Mouse (Mus musculus) adrenal gland, adult 2 months (tissue): Measurements from ENCODE around the gene Ncbp3. TPM values are rescaled to one million over a fixed set of nuclear protein-coding genes. Genes with fewer than 3 reads are reported as not detected.

Experiments used
- DNase-seq: peaks from one replicate; pipeline ENCODE4 v3.0.0; 2021
- polyA plus RNA-seq: library from polyadenylated mRNA; depleted of rRNA; stranded (reverse); fragments of >200 nt; gene quantifications from 2 replicates; pipeline ENCODE4 v1.2.3, GENCODE M21; 2012; rRNA removed
- total RNA-seq, 2 experiments: library from RNA; stranded (reverse); gene quantifications; 2 replicates each; pipeline ENCODE4 v1.2.3; 2021

Gene Ncbp3
- total and polyA plus RNA-seq, 3 experiments, result 1.7 to 9.5 (median 9.4) TPM

- no peak for DNase-seq
Observed at GRCm38 (mm10) chr11:73137116-73137515, 89.5 kb downstream of the Ncbp3 start.

DNA sequence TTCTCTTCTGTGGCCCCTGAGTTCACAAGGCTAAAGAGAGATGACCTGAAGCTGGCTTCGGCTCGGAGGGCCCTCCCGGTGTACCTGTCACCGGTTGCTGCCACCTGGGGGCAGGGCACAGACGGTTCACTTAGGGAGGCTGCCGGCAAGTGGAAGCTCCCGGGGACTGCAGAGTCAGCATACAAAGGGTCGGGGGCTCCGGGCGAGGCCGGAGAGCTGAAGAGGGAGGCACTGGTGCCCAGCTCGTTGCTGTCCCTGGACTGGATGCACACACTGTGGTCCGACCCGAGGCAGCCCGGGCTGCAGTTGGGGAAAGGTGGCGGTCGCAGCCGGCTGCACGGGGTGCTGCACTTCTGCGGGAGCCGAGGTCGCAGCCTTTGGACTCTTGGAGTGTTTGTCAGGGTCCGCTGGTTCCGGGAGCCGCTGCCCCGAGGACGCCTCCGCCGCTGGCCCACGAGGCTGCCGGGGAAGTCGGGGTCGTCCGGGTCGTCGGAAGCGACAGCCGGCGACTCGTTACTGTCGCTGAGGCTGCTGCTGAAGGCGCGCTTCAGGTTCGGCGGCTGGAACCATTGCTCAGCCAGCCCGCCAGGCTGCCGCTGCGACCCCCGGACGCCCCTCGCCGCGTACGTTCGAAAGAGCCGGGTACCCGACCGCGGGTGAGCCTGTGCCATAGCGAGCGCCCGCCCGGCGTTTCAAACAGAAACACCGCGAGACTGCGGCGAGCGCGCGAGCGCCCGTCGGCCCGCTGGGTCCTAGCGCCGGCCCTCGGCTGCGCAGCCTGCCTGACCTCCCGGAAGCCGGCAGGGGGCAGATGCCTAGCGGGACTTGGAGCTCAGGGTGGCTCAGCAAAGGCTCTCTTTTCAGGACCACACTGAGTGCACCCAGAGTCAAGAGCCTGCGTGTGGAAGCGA is 90.3 kb downstream of the Ncbp3 start, which contains the start of gene Haspin:
Gene Haspin, minus strand, starts transcription at position 704 of the 911 bp plus-strand sequence.
- peak; percentile 94 for DNase-seq

Other genes with a start within 250 kb of the Ncbp3 start
- gene Atp2a3, start 86.6 kb upstream of the Ncbp3 start, total RNA-seq, result 10 to 100 TPM in 1 of 2 experiments, 1 to 10 TPM in 1; 7.2 to 11.6 TPM
- gene Atp2a3, start 86.6 kb upstream of the Ncbp3 start, polyA plus RNA-seq, result 11.3 and 11.9 TPM in 2 replicates
- under 1 TPM; 0.40 to 0.55 TPM for gene P2rx1, start 48.7 kb upstream of the Ncbp3 start, total RNA-seq
- 0.85 and 1.0 TPM in 2 replicates for gene P2rx1, start 48.7 kb upstream of the Ncbp3 start, polyA plus RNA-seq
- gene Camkk1, start 28.8 kb upstream of the Ncbp3 start, total RNA-seq, result 1 to 10 TPM; 1.8 to 9.8 TPM
- gene Camkk1, start 28.8 kb upstream of the Ncbp3 start, polyA plus RNA-seq, result 2.2 and 3.2 TPM in 2 replicates
- gene Itgae, start 42.8 kb downstream of the Ncbp3 start, total RNA-seq, result under 1 TPM; 0.23 to 0.79 TPM
- gene Itgae, start 42.8 kb downstream of the Ncbp3 start, polyA plus RNA-seq, result 0.39 and 0.54 TPM in 2 replicates
- under 1 TPM; 0.35 TPM for gene Haspin, start 90.5 kb downstream of the Ncbp3 start, total RNA-seq
- gene Haspin, start 90.5 kb downstream of the Ncbp3 start, polyA plus RNA-seq, result 0.70 and 0.91 TPM in 2 replicates
- gene P2rx5, start 112.6 kb downstream of the Ncbp3 start, total RNA-seq, result 10 to 100 TPM in 1 of 2 experiments, 1 to 10 TPM in 1; 4.4 to 10.9 TPM
- gene P2rx5, start 112.6 kb downstream of the Ncbp3 start, polyA plus RNA-seq, result 2.3 and 2.9 TPM in 2 replicates
- gene Emc6, start 129.3 kb downstream of the Ncbp3 start, total RNA-seq, result 10 to 100 TPM; 86.1 to 88.7 TPM
- gene Emc6, start 129.3 kb downstream of the Ncbp3 start, polyA plus RNA-seq, result 91.0 and 117 TPM in 2 replicates
- gene Tax1bp3, start 129.3 kb downstream of the Ncbp3 start, total RNA-seq, result 10 to 100 TPM; 71.0 to 87.8 TPM
- gene Tax1bp3, start 129.3 kb downstream of the Ncbp3 start, polyA plus RNA-seq, result 71.0 and 77.0 TPM in 2 replicates
- gene Ctns, start 151.3 kb downstream of the Ncbp3 start, total RNA-seq, result 10 to 100 TPM; 16.8 to 18.3 TPM
- gene Ctns, start 151.3 kb downstream of the Ncbp3 start, polyA plus RNA-seq, result 11.1 and 12.5 TPM in 2 replicates
- 10 to 100 TPM in 1 of 2 experiments, 1 to 10 TPM in 1; 8.8 to 12.4 TPM for gene Shpk, start 151.7 kb downstream of the Ncbp3 start, total RNA-seq
- gene Shpk, start 151.7 kb downstream of the Ncbp3 start, polyA plus RNA-seq, result 10.0 and 10.9 TPM in 2 replicates
- under 1 TPM; 0.21 to 0.26 TPM for gene Trpv1, start 186.5 kb downstream of the Ncbp3 start, total RNA-seq
- 0.62 and 1.0 TPM in 2 replicates for gene Trpv1, start 186.5 kb downstream of the Ncbp3 start, polyA plus RNA-seq
- gene Trpv3, start 219.6 kb downstream of the Ncbp3 start, total RNA-seq, result under 1 TPM; 0.12 to 0.14 TPM
- gene Trpv3, start 219.6 kb downstream of the Ncbp3 start, polyA plus RNA-seq, result 0.04 and 0.09 TPM in 2 replicates